Mouse (Mus musculus) liver, postnatal 0 days (tissue): Measurements from ENCODE around the gene Mta3.

Experiments
- CTCF ChIP-seq: sonication (generic); IDR thresholded peaks from 2 replicates; pipeline ENCODE4 v1.5.1; 2016; ENCODE audit warnings: antibody characterized with exemption, low read depth
- EP300 ChIP-seq: IDR thresholded peaks from 2 replicates; pipeline ENCODE4 v1.6.1; 2016; ENCODE audit warnings: antibody characterized with exemption, low read depth, mild to moderate bottlenecking

DNA sequence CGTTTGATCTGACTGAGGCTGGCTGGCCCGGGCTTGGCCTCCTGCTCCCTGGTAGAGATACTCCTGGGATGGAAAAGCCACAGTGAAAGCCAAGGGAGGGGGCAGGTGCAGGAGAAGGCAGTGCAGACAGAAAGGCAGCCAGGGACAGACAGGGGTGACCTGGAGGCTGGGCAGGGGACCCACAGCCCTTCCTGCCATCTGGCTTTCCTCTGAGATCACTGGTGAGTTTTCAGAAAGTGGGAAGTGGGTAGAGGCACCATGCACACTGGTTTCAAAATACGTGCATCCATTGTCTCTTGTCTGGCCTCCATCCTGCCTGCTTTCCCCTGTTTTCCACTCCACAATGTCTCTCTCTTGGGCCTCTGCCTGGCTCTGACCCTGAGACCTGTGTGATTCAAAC is 123.4 kb downstream of the Mta3 start:
- TF ChIP-seq CTCF (no peak), EP300 (no peak)
